Mouse (Mus musculus) MEL (cell line): ENCODE results near the gene Mapkbp1. TPM values are rescaled to one million over a fixed set of nuclear protein-coding genes. Genes with fewer than 3 reads are reported as not detected.

Source experiments
- DNase-seq: peaks from one replicate; pipeline ENCODE4 v3.0.0; 2011; ENCODE audit warnings: low read depth, low spot score
- H3K27ac ChIP-seq: 2 replicates; pipeline ENCODE4 v1.5.1; 2012; ENCODE audit warnings: low read depth, mild to moderate bottlenecking, control low read depth, low read length, moderate library complexity; ENCODE audit not compliant: control insufficient read depth
- H3K27me3 ChIP-seq, 2 experiments: fragments of 150-350 bp in 1 of 2; sonication (generic) in 1 of 2; 2 replicates each; pipeline ENCODE4 v1.6.1; 2012; ENCODE audit warnings: low read length in 2 of 2, mild to moderate bottlenecking in 2 of 2, improper control_type of control experiment in 1 of 2, moderate library complexity in 1 of 2; ENCODE audit not compliant: insufficient read depth in 2 of 2, control insufficient read depth in 1 of 2
- H3K36me3 ChIP-seq, 2 experiments: 2 replicates each; pipeline ENCODE4 v1.6.1; 2012 to 2014; ENCODE audit warnings: low read length in 2 of 2, improper control_type of control experiment in 1 of 2, inconsistent platforms in 1 of 2, mild to moderate bottlenecking in 1 of 2; ENCODE audit not compliant: insufficient read depth in 2 of 2, control insufficient read depth in 1 of 2
- H3K4me1 ChIP-seq, 2 experiments: fragments of 150-350 bp in 1 of 2; sonication (generic) in 1 of 2; 2 replicates each; pipeline ENCODE4 v1.6.1; 2012; ENCODE audit warnings: low read length in 2 of 2, improper control_type of control experiment in 1 of 2, mild to moderate bottlenecking in 1 of 2; ENCODE audit not compliant: insufficient read depth in 2 of 2, control insufficient read depth in 1 of 2
- H3K4me3 ChIP-seq, 2 experiments: fragments of 150-350 bp in 1 of 2; sonication (generic) in 1 of 2; 2 replicates each; pipeline ENCODE4 v1.5.1; 2012; ENCODE audit warnings: low read depth in 2 of 2, low read length in 2 of 2, mild to moderate bottlenecking in 2 of 2, moderate library complexity in 2 of 2, control low read depth in 1 of 2, improper control_type of control experiment in 1 of 2; ENCODE audit not compliant: control insufficient read depth in 1 of 2, insufficient read depth in 1 of 2
- H3K79me2 ChIP-seq: 2 replicates; pipeline ENCODE4 v1.6.1; 2012; ENCODE audit warnings: mild to moderate bottlenecking, low read length, moderate library complexity; ENCODE audit not compliant: control insufficient read depth, poor library complexity, insufficient read depth
- H3K9ac ChIP-seq: 2 replicates; pipeline ENCODE4 v1.6.1; 2012; ENCODE audit warnings: low read depth, mild to moderate bottlenecking, control low read depth, low read length, moderate library complexity; ENCODE audit not compliant: control insufficient read depth, poor library complexity, severe bottlenecking
- H3K9me3 ChIP-seq: fragments of 150-350 bp; sonication (generic); replicated peaks from 2 replicates; pipeline ENCODE4 v1.6.1; 2012; ENCODE audit warnings: mild to moderate bottlenecking, low read length, improper control_type of control experiment, moderate library complexity; ENCODE audit not compliant: insufficient read depth
- BHLHE40 ChIP-seq: IDR thresholded peaks from 2 replicates; pipeline ENCODE4 v1.6.1; 2012; ENCODE audit warnings: low read depth, mild to moderate bottlenecking, inconsistent platforms, low read length, improper control_type of control experiment, borderline replicate concordance
- CHD2 ChIP-seq: IDR thresholded peaks from 2 replicates; pipeline ENCODE4 v1.6.1; 2011; ENCODE audit warnings: low read length, improper control_type of control experiment
- ELF1 ChIP-seq: IDR thresholded peaks from 2 replicates; pipeline ENCODE4 v1.6.1; 2014; ENCODE audit warnings: low read depth, mild to moderate bottlenecking, inconsistent platforms, low read length, improper control_type of control experiment, moderate library complexity
- ETS1 ChIP-seq: IDR thresholded peaks from 2 replicates; pipeline ENCODE4 v1.6.1; 2012; ENCODE audit warnings: low read depth, mild to moderate bottlenecking, inconsistent platforms, low read length, improper control_type of control experiment, moderate library complexity
- GABPA ChIP-seq: IDR thresholded peaks from 2 replicates; pipeline ENCODE4 v1.6.1; 2012; ENCODE audit warnings: low read depth, mild to moderate bottlenecking, inconsistent platforms, low read length, improper control_type of control experiment, moderate library complexity
- GATA1 ChIP-seq: IDR thresholded peaks from 2 replicates; pipeline ENCODE4 v1.6.1; 2011; ENCODE audit warnings: low read depth, low read length, improper control_type of control experiment
- HCFC1 ChIP-seq: IDR thresholded peaks from 2 replicates; pipeline ENCODE4 v1.6.1; 2012; ENCODE audit warnings: low read depth, mild to moderate bottlenecking, inconsistent platforms, low read length, improper control_type of control experiment, moderate library complexity
- MXI1 ChIP-seq: IDR thresholded peaks from 2 replicates; pipeline ENCODE4 v1.6.1; 2011; ENCODE audit warnings: mild to moderate bottlenecking, low read depth, low read length, improper control_type of control experiment
- MYB ChIP-seq: IDR thresholded peaks from 2 replicates; pipeline ENCODE4 v1.6.1; 2011; ENCODE audit warnings: mild to moderate bottlenecking, low read depth, low read length, improper control_type of control experiment
- MYC ChIP-seq: IDR thresholded peaks from 2 replicates; pipeline ENCODE4 v1.6.1; 2011; ENCODE audit warnings: low read depth, mild to moderate bottlenecking, low read length, improper control_type of control experiment, moderate library complexity
- NELFE ChIP-seq: IDR thresholded peaks from 2 replicates; pipeline ENCODE4 v1.6.1; 2011; ENCODE audit warnings: low read depth, low read length, improper control_type of control experiment
- POLR2A ChIP-seq, 2 experiments: IDR thresholded peaks; 2 replicates each; pipeline ENCODE4 v1.6.1; 2011 to 2012; ENCODE audit warnings: low read length in 2 of 2, mild to moderate bottlenecking in 2 of 2, control low read depth in 1 of 2, improper control_type of control experiment in 1 of 2, low read depth in 1 of 2, moderate library complexity in 1 of 2; ENCODE audit not compliant: control insufficient read depth in 1 of 2, insufficient read depth in 1 of 2, poor library complexity in 1 of 2
- POLR2AphosphoS5 ChIP-seq: IDR thresholded peaks from 2 replicates; pipeline ENCODE4 v1.6.1; 2012; ENCODE audit warnings: low read depth, borderline replicate concordance, mild to moderate bottlenecking, inconsistent platforms, low read length, moderate library complexity, mixed read lengths
- SIN3A ChIP-seq: IDR thresholded peaks from 2 replicates; pipeline ENCODE4 v1.6.1; 2012; ENCODE audit warnings: low read length, improper control_type of control experiment, inconsistent platforms
- TAL1 ChIP-seq: IDR thresholded peaks from 2 replicates; pipeline ENCODE4 v1.6.1; 2012; ENCODE audit warnings: mild to moderate bottlenecking, inconsistent platforms, low read length, moderate library complexity, mixed read lengths
- TBP ChIP-seq: IDR thresholded peaks from 2 replicates; pipeline ENCODE4 v1.8.0; 2011; ENCODE audit warnings: low read depth, low read length, improper control_type of control experiment
- USF2 ChIP-seq, 2 experiments: IDR thresholded peaks; 2 replicates each; pipeline ENCODE4 v1.6.1; 2011 to 2012; ENCODE audit warnings: improper control_type of control experiment in 2 of 2, low read length in 2 of 2, borderline replicate concordance in 1 of 2, inconsistent platforms in 1 of 2, low read depth in 1 of 2, mild to moderate bottlenecking in 1 of 2; ENCODE audit not compliant: insufficient read depth in 1 of 2
- ZC3H11A ChIP-seq: IDR thresholded peaks from 2 replicates; pipeline ENCODE4 v1.6.1; 2012; ENCODE audit warnings: low read depth, mild to moderate bottlenecking, inconsistent platforms, low read length, improper control_type of control experiment
- ZNF384 ChIP-seq: IDR thresholded peaks from 2 replicates; pipeline ENCODE4 v1.6.1; 2012; ENCODE audit warnings: low read depth, mild to moderate bottlenecking, inconsistent platforms, low read length, improper control_type of control experiment
- polyA plus RNA-seq, 2 experiments: library from polyadenylated mRNA; stranded (reverse) in 1 of 2; unstranded in 1 of 2; fragments of >175 nt in 1 of 2; fragments of >200 nt in 1 of 2; gene quantifications; 2 replicates each; pipeline versions ENCODE4 v1.2.1 to v1.2.4; 2012; ENCODE audit warnings: low replicate concordance in 2 of 2, low read depth in 1 of 2; ENCODE audit not compliant: insufficient read length in 2 of 2, insufficient read depth in 1 of 2, missing spikeins in 1 of 2
- total RNA-seq: library from RNA; depleted of rRNA; stranded (reverse); fragments of 300-350 nt; gene quantifications from 2 replicates; pipeline ENCODE4 v1.2.3, GENCODE M21; 2012

The Mapkbp1 gene
- total and polyA plus RNA-seq, 3 experiments = 2.5 to 4.9 TPM; not detected in 1

- H3K27ac ChIP-seq = no peak overlapping the region
- no peaks in the 10 kb centered on the region for H3K36me3 ChIP-seq
- H3K9me3 ChIP-seq = no peaks in the 10 kb centered on the region
- no peaks in the 10 kb centered on the region for H3K4me1 ChIP-seq
- no peaks in the 10 kb centered on the region for H3K79me2 ChIP-seq
- TF ChIP-seq TAL1 (no peak), ETS1 (no peak), TBP (no peak), POLR2AphosphoS5 (no peak), GABPA (no peak), ZC3H11A (no peak), POLR2A (IDR thresholded peaks at IDR 0.05; ENCODE audit: control insufficient read depth in 1 of 2, insufficient read depth in 1 of 2, low read depth in 1 of 2, low read length in 2 of 2, poor library complexity in 1 of 2) (no peak), HCFC1 (no peak), MXI1 (no peak), MYB (no peak), BHLHE40 (no peak), USF2 (IDR thresholded peaks at IDR 0.05; ENCODE audit: borderline replicate concordance in 1 of 2, insufficient read depth in 1 of 2, low read depth in 1 of 2, low read length in 2 of 2) (no peak), NELFE (no peak), MYC (no peak), CHD2 (no peak)
- no peaks in the 10 kb centered on the region for H3K27me3 ChIP-seq
- H3K9ac ChIP-seq = no peak overlapping the region
- no peak for DNase-seq
- H3K4me3 ChIP-seq = no peak overlapping the region
These were observed 19.9 kb downstream of the Mapkbp1 start for GRCm38 (mm10) chr2:119992349-119992748.

DNA sequence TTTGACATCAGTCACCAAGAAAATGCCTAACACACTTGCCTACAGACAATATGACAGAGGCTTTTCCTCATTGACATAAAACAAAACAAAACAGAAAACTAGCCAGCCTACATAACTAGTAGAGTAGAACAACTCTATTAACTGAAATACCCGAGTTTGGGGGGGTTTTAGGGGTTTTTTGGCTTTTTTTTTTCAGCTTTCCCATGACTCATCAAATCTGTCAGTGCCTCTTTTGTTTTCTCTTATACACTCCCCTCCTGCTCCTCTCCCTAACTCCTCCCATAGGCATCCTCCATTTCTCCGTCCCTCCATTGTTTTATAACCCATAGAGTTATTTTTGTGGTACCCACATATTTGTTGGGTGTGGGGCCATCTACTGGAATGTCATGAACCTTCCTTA, 21.0 kb downstream of the Mapkbp1 start:
- H3K9me3 ChIP-seq = no peaks in the 10 kb centered on the region
- H3K27ac ChIP-seq = no peak overlapping the region
- H3K4me1 ChIP-seq = no peaks in the 10 kb centered on the region
- no peaks in the 10 kb centered on the region for H3K79me2 ChIP-seq
- no peak for DNase-seq
- H3K9ac ChIP-seq = no peak overlapping the region
- TF ChIP-seq TBP = no peak
- 0 out of 2 replicates have a peak, but pooled peaks have one; percentile 18 for TF ChIP-seq ZNF384
- no peak overlapping the region for H3K4me3 ChIP-seq
- no peaks in the 10 kb centered on the region for H3K27me3 ChIP-seq
- H3K36me3 ChIP-seq = no peaks in the 10 kb centered on the region

- no peak overlapping the region for H3K4me3 ChIP-seq
- H3K9me3 ChIP-seq = no peaks in the 10 kb centered on the region
- no peaks in the 10 kb centered on the region for H3K36me3 ChIP-seq
- no peaks in the 10 kb centered on the region for H3K27me3 ChIP-seq
- H3K79me2 ChIP-seq = no peaks in the 10 kb centered on the region
- no peaks in the 10 kb centered on the region for H3K4me1 ChIP-seq
- no peak for TF ChIP-seq CHD2
- no peak for TF ChIP-seq MYB
- no peak for TF ChIP-seq SIN3A
- no peak for TF ChIP-seq GATA1
- TF ChIP-seq HCFC1 = no peak
- TF ChIP-seq ELF1 = no peak
- H3K27ac ChIP-seq = no peak overlapping the region
- DNase-seq = no peak
- H3K9ac ChIP-seq = no peak overlapping the region
These were observed 22.3 kb downstream of the Mapkbp1 start for GRCm38 (mm10) chr2:119994839-119995238.
